Mouse (Mus musculus): ENCODE results near the gene Homer1. TPM values are rescaled to one million over a fixed set of nuclear protein-coding genes. Genes with fewer than 3 reads are reported as not detected.

Gene Homer1
- total RNA-seq (2014; rRNA removed; ENCODE audit: low replicate concordance) (71.9 and 84.9 TPM in 2 replicates), polyA plus RNA-seq (2015; fragmentation: Nextera tagmentation; extraction: Ambion mirVana) (13.3 and 14.8 TPM in 2 replicates)

DNA sequence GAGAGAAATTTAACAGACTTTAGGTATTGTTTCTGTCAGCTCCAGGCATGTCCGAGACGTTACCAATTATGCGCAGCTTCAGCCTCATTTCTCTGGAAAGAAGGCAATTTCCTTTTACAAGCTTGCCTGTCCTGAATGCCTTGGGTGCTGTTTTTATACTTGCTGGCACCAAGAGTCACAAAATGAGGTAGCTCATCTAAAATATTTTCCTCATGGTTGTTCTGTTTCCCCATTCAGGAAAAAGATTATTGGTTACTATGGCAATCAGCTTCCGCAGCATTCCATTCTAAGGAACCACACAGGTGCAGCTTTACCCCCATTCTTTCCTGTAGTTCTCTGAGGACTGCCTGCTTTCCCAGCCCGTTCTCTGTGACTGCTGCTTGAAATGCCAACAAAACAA, at the start of gene Homer1:
Homer1 (plus strand) TSS at position 320 of the 400 bp plus-strand sequence.
- Histone ChIP-seq H3K36me3 (replicated peaks; ENCODE audit: control insufficient read depth, insufficient read depth, low read length) (no peaks in the 10 kb centered on the region), H3K9ac (replicated peaks; ENCODE audit: low read depth, low read length) (no peak within 1 kb of the TSS), H3K4me3 (ENCODE audit: low read depth, low read length) (no peak within 1 kb of the TSS), H3K4me1 (ENCODE audit: control insufficient read depth, insufficient read depth) (0 out of 2 replicates have a peak, but pooled peaks cover 3% of the 10 kb centered on the region), H3K9me3 (replicated peaks; ENCODE audit: control insufficient read depth, low read length) (no peaks in the 10 kb centered on the region), H3K4me2 (ENCODE audit: low read depth, low read length) (no peak within 1 kb of the TSS), H3K27ac (ENCODE audit: low read depth) (no peak within 1 kb of the TSS), H3K27me3 (ENCODE audit: control insufficient read depth, insufficient read depth, low read length) (no peaks in the 10 kb centered on the region)
- WGBS, result 81% methylated on average over 5 of the region's 5 CpGs
- no peak for TF ChIP-seq EP300 (IDR thresholded peaks at IDR 0.05; ENCODE audit: low read depth)
- no peak for TF ChIP-seq CTCF (IDR thresholded peaks at IDR 0.05; ENCODE audit: low read depth)
- no peak for ATAC-seq (ENCODE audit: insufficient read depth, low read depth)
- DNase-seq (ENCODE audit: low spot score), result no peak

DNA sequence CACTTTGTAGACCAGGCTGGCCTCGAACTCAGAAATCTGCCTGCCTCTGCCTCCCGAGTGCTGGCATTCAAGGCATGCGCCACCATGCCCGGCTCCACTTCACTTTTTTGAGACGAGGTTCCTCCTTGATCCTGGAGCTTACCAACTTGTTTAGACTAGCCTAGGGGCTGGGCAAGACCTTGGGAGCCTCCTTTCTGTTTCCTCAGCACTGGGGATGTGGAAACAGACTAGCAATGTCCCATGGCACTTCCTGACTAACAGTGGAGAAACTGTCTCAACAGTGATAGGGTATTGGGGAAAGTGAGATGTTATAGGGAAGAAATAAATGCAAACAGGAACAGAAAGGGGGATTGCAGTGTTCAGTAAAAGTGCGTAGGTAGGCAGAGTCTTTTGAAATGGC, 47.7 kb upstream of the Homer1 start:
- Histone ChIP-seq H3K36me3 (replicated peaks; ENCODE audit: control insufficient read depth, insufficient read depth, low read length) (no peaks in the 10 kb centered on the region), H3K4me2 (ENCODE audit: low read depth, low read length) (no peak overlapping the region), H3K4me3 (ENCODE audit: low read depth, low read length) (no peak overlapping the region), H3K9ac (replicated peaks; ENCODE audit: low read depth, low read length) (no peak overlapping the region), H3K27me3 (ENCODE audit: control insufficient read depth, insufficient read depth, low read length) (no peaks in the 10 kb centered on the region), H3K9me3 (replicated peaks; ENCODE audit: control insufficient read depth, low read length) (no peaks in the 10 kb centered on the region), H3K4me1 (ENCODE audit: control insufficient read depth, insufficient read depth) (no peaks in the 10 kb centered on the region), H3K27ac (ENCODE audit: low read depth) (no peak overlapping the region)
- no peak for DNase-seq (ENCODE audit: low spot score)
- WGBS, result 82% methylated on average over 6 of the region's 6 CpGs
- TF ChIP-seq CTCF (IDR thresholded peaks at IDR 0.05; ENCODE audit: low read depth) (no peak), EP300 (IDR thresholded peaks at IDR 0.05; ENCODE audit: low read depth) (no peak)
- ATAC-seq (ENCODE audit: insufficient read depth, low read depth), result no peak

DNA sequence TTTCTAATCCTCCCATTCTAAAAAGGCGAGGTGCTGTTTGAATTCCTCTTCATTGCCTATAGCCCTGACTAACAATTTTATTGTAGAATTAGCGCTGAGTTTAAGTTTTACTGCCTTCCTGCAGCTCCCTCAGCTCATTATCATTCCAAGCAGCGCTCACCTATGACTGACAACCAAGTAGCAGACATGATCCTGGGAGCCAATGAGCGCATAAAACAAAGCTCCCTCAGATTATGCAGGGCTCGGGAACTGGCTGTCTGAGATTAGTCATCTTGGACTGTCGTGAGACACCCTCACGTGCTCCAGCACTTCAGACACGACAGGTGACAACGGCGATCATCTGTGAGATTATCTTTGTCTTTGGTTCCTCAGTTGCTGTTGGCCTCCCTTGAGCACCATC, 47.3 kb upstream of the Homer1 start:
- WGBS, result 85% methylated on average over 10 of the region's 10 CpGs
- H3K4me1 ChIP-seq (ENCODE audit: control insufficient read depth, insufficient read depth), result no peaks in the 10 kb centered on the region
- TF ChIP-seq EP300 (IDR thresholded peaks at IDR 0.05; ENCODE audit: low read depth) (no peak), CTCF (IDR thresholded peaks at IDR 0.05; ENCODE audit: low read depth) (no peak)
- no peaks in the 10 kb centered on the region for H3K9me3 ChIP-seq (replicated peaks; ENCODE audit: control insufficient read depth, low read length)
- H3K36me3 ChIP-seq (replicated peaks; ENCODE audit: control insufficient read depth, insufficient read depth, low read length), result no peaks in the 10 kb centered on the region
- H3K27ac ChIP-seq (ENCODE audit: low read depth), result no peak overlapping the region
- H3K4me2 ChIP-seq (ENCODE audit: low read depth, low read length), result no peak overlapping the region
- ATAC-seq (ENCODE audit: insufficient read depth, low read depth), result no peak
- no peak for DNase-seq (ENCODE audit: low spot score)
- H3K4me3 ChIP-seq (ENCODE audit: low read depth, low read length), result no peak overlapping the region
- no peak overlapping the region for H3K9ac ChIP-seq (replicated peaks; ENCODE audit: low read depth, low read length)
- no peaks in the 10 kb centered on the region for H3K27me3 ChIP-seq (ENCODE audit: control insufficient read depth, insufficient read depth, low read length)

DNA sequence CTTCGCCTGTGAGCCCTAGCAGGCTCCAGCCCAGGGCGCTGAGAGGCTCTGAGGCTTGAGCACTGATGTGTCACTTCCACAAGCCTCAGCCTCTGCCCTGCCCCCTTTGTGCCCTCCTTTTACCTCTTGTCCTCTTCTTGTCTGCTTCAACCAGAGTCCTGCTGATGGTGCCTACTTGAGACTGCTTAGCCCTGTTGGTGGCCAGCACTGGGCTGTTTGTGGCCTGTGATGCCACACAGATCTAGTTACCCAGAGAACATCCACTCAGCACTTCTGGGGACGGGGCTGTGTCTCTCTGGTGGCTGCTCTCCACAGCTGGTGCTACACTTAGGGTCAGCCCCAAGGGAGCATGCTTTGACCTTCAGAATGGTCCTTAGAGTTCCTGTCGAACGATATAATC, 46.5 kb upstream of the Homer1 start:
- no peak for ATAC-seq (ENCODE audit: insufficient read depth, low read depth)

DNA sequence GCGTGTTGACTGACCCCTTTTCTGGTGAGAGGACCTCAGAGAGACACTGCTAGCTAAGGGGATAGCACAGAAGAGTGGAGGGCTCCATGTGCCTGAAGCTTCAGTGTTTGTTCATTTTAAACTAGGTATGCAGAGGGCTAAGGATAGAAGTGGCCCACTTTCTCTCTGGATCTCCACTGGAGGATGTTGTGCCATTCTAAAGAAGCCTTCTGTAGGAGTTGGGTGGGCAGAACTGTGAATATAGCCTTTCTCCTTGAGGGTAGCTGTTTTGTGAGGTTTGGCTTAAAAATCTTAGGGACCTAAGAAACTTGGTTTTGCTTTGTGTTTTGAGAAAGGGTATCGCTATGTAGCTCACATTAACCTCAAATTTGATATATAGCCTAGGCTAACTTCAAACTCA, 32.3 kb upstream of the Homer1 start:
- ATAC-seq (ENCODE audit: insufficient read depth, low read depth) (no peak), DNase-seq (ENCODE audit: low spot score) (no peak)
- no peak for TF ChIP-seq CTCF (IDR thresholded peaks at IDR 0.05; ENCODE audit: low read depth)
- TF ChIP-seq EP300 (IDR thresholded peaks at IDR 0.05; ENCODE audit: low read depth), result no peak
- Histone ChIP-seq H3K4me1 (ENCODE audit: control insufficient read depth, insufficient read depth) (no peaks in the 10 kb centered on the region), H3K4me3 (ENCODE audit: low read depth, low read length) (no peak overlapping the region), H3K4me2 (ENCODE audit: low read depth, low read length) (no peak overlapping the region), H3K27me3 (ENCODE audit: control insufficient read depth, insufficient read depth, low read length) (no peaks in the 10 kb centered on the region), H3K9ac (replicated peaks; ENCODE audit: low read depth, low read length) (no peak overlapping the region), H3K9me3 (replicated peaks; ENCODE audit: control insufficient read depth, low read length) (no peaks in the 10 kb centered on the region), H3K27ac (ENCODE audit: low read depth) (no peak overlapping the region), H3K36me3 (replicated peaks; ENCODE audit: control insufficient read depth, insufficient read depth, low read length) (no peaks in the 10 kb centered on the region)
- WGBS, result 87% methylated on average over 2 of the region's 2 CpGs

More for the DNA sequence above, 46.5 kb upstream of the Homer1 start:
- Histone ChIP-seq H3K36me3 (replicated peaks; ENCODE audit: control insufficient read depth, insufficient read depth, low read length) (no peaks in the 10 kb centered on the region), H3K4me3 (ENCODE audit: low read depth, low read length) (no peak overlapping the region), H3K27me3 (ENCODE audit: control insufficient read depth, insufficient read depth, low read length) (no peaks in the 10 kb centered on the region), H3K4me1 (ENCODE audit: control insufficient read depth, insufficient read depth) (no peaks in the 10 kb centered on the region), H3K4me2 (ENCODE audit: low read depth, low read length) (no peak overlapping the region), H3K27ac (ENCODE audit: low read depth) (no peak overlapping the region), H3K9ac (replicated peaks; ENCODE audit: low read depth, low read length) (no peak overlapping the region), H3K9me3 (replicated peaks; ENCODE audit: control insufficient read depth, low read length) (no peaks in the 10 kb centered on the region)
- TF ChIP-seq CTCF (IDR thresholded peaks at IDR 0.05; ENCODE audit: low read depth), result no peak
- TF ChIP-seq EP300 (IDR thresholded peaks at IDR 0.05; ENCODE audit: low read depth), result no peak
- WGBS, result 76% methylated on average over 5 of the region's 5 CpGs
- no peak for DNase-seq (ENCODE audit: low spot score)

DNA sequence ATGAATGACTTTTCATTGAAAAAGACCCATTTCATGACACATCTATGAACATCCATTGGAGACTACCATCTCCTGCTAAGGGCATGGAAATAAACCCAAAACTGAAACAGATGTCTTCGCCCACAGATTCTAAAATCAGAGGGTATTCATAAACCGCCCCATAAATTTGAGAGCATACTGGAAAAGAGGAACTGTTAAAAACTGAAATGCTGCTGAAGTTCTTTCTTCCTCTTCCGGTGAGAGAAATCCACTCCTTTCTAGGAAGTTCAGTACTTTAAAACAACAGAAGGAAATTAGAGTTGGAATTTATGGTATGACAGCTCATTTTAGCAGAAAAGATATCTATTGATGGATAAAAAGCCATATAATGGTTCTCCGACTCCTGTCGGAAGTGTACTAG, 1.1 kb downstream of the Homer1 start:
- no peak overlapping the region for H3K9ac ChIP-seq (replicated peaks; ENCODE audit: low read depth, low read length)
- 0 out of 2 replicates have a peak, but pooled peaks cover 3% of the 10 kb centered on the region for H3K4me1 ChIP-seq (ENCODE audit: control insufficient read depth, insufficient read depth)

More for the DNA sequence above, 1.1 kb downstream of the Homer1 start:
- Histone ChIP-seq H3K36me3 (replicated peaks; ENCODE audit: control insufficient read depth, insufficient read depth, low read length) (no peaks in the 10 kb centered on the region), H3K4me2 (ENCODE audit: low read depth, low read length) (no peak overlapping the region), H3K27me3 (ENCODE audit: control insufficient read depth, insufficient read depth, low read length) (no peaks in the 10 kb centered on the region), H3K4me3 (ENCODE audit: low read depth, low read length) (no peak overlapping the region), H3K27ac (ENCODE audit: low read depth) (no peak overlapping the region), H3K9me3 (replicated peaks; ENCODE audit: control insufficient read depth, low read length) (no peaks in the 10 kb centered on the region)
- DNase-seq (ENCODE audit: low spot score), result no peak
- WGBS, result 85% methylated on average over 5 of the region's 5 CpGs
- TF ChIP-seq CTCF (IDR thresholded peaks at IDR 0.05; ENCODE audit: low read depth) (no peak), EP300 (IDR thresholded peaks at IDR 0.05; ENCODE audit: low read depth) (no peak)
- ATAC-seq (ENCODE audit: insufficient read depth, low read depth), result no peak

Measured in heart, postnatal 0 days (tissue).